Mouse (Mus musculus) spleen, embryonic (tissue): ENCODE measurements around the gene Gm28363.
"Not testable (repeated sequence)": the region's sequence is repeated elsewhere in the genome, so short reads cannot be mapped to it uniquely, and the experiment has no call there.

Source experiments
- CTCF ChIA-PET: fragments of 350-600 bp; sonication (Branson Sonifier 250); formaldehyde crosslinking; loops from one replicate; lab custom pipeline; 2022; lab: Charles Lee

The Gm28363 gene

GRCm38 (mm10) chr1:117696831-117697230 lies at the start of gene Gm28363:
Gm28363 (plus strand) TSS chr1:117697131.
- CTCF ChIA-PET: not testable (repeated sequence)

GRCm38 (mm10) chr1:117650236-117650635 lies 46.7 kb upstream of the Gm28363 start:
- CTCF ChIA-PET: not testable (repeated sequence)
